Mouse (Mus musculus) cerebellum, postnatal 36 days (tissue): Measurements from ENCODE around the gene Plod2.

Experiments used
- DNase-seq, 2 experiments: peaks; one replicate each; pipeline ENCODE4 v3.0.0; 2021 to 2022; ENCODE audit warnings: mixed read lengths in 2 of 2

The Plod2 gene

GRCm38 (mm10) chr9:92555006-92555958, 13.3 kb downstream of the Plod2 start:
- DNase-seq: no peak

GRCm38 (mm10) chr9:92559750-92560149, 17.7 kb downstream of the Plod2 start:
- DNase-seq: no peak

- no peak for DNase-seq
These were observed 19.0 kb downstream of the Plod2 start for GRCm38 (mm10) chr9:92560840-92561547.

GRCm38 (mm10) chr9:92562416-92562815, 20.4 kb downstream of the Plod2 start:
- no peak for DNase-seq

GRCm38 (mm10) chr9:92563306-92563705, 21.3 kb downstream of the Plod2 start:
- no peak for DNase-seq

GRCm38 (mm10) chr9:92564391-92564790, 22.4 kb downstream of the Plod2 start:
- no peak for DNase-seq

- DNase-seq: no peak
These were observed 24.2 kb downstream of the Plod2 start for GRCm38 (mm10) chr9:92566234-92566633.

GRCm38 (mm10) chr9:92567474-92567873, 25.5 kb downstream of the Plod2 start:
- DNase-seq: no peak

GRCm38 (mm10) chr9:92568798-92569197, 26.8 kb downstream of the Plod2 start:
- no peak for DNase-seq

- no peak for DNase-seq
These were observed 30.5 kb downstream of the Plod2 start for GRCm38 (mm10) chr9:92572376-92573108.

GRCm38 (mm10) chr9:92583876-92584275, 41.9 kb downstream of the Plod2 start:
- DNase-seq: no peak

GRCm38 (mm10) chr9:92586025-92586424, 44.0 kb downstream of the Plod2 start:
- no peak for DNase-seq

GRCm38 (mm10) chr9:92587391-92587790, 45.4 kb downstream of the Plod2 start:
- DNase-seq: no peak

GRCm38 (mm10) chr9:92588226-92588625, 46.2 kb downstream of the Plod2 start:
- no peak for DNase-seq

- DNase-seq: no peak
These were observed 47.0 kb downstream of the Plod2 start for GRCm38 (mm10) chr9:92589021-92589420.

GRCm38 (mm10) chr9:92591482-92591881, 49.5 kb downstream of the Plod2 start:
- DNase-seq: no peak

GRCm38 (mm10) chr9:92592757-92593156, 50.7 kb downstream of the Plod2 start:
- no peak for DNase-seq

- DNase-seq: no peak
These were observed 52.5 kb downstream of the Plod2 start for GRCm38 (mm10) chr9:92594491-92594890.

- DNase-seq: no peak
These were observed 53.3 kb downstream of the Plod2 start for GRCm38 (mm10) chr9:92595296-92595695.

GRCm38 (mm10) chr9:92596916-92597547, 55.0 kb downstream of the Plod2 start:
- DNase-seq: no peak

GRCm38 (mm10) chr9:92597776-92598175, 55.8 kb downstream of the Plod2 start:
- DNase-seq: no peak

GRCm38 (mm10) chr9:92599940-92600538, 58.0 kb downstream of the Plod2 start:
- DNase-seq: peak; percentile 9 to 17
